Mouse (Mus musculus) hindbrain, embryonic 16.5 days (tissue): ENCODE measurements around the gene Grsf1. TPM values are rescaled to one million over a fixed set of nuclear protein-coding genes. Genes with fewer than 3 reads are reported as not detected.

Experiments used
- ATAC-seq: fragments of 200-750 bp; cut with Nextera tagmentation; 2 replicates; pipeline ENCODE4 v1.8.0; 2017; ENCODE audit warnings: moderate TSS enrichment, moderate library complexity
- H3K27ac ChIP-seq: fragments of 300-500 bp; sonication (generic); 2 replicates; pipeline ENCODE4 v1.5.1; 2014; ENCODE audit warnings: low read depth, mild to moderate bottlenecking, control low read depth, low read length, moderate library complexity
- H3K27me3 ChIP-seq: fragments of 300-500 bp; sonication (generic); replicated peaks from 2 replicates; pipeline ENCODE4 v1.6.1; 2014; ENCODE audit warnings: low read length; ENCODE audit not compliant: control insufficient read depth, insufficient read depth
- H3K36me3 ChIP-seq: fragments of 300-500 bp; sonication (generic); 2 replicates; pipeline ENCODE4 v1.6.1; 2014; ENCODE audit warnings: mild to moderate bottlenecking, low read length, moderate library complexity, mixed read lengths; ENCODE audit not compliant: control insufficient read depth, insufficient read depth
- H3K4me1 ChIP-seq: fragments of 300-500 bp; sonication (generic); 2 replicates; pipeline ENCODE4 v1.6.1; 2014; ENCODE audit warnings: low read depth, low read length; ENCODE audit not compliant: control insufficient read depth, insufficient read depth
- H3K4me2 ChIP-seq: fragments of 300-500 bp; sonication (generic); 2 replicates; pipeline ENCODE4 v1.6.1; 2014; ENCODE audit warnings: mild to moderate bottlenecking, low read length, control low read depth, moderate library complexity
- H3K4me3 ChIP-seq: fragments of 300-500 bp; sonication (generic); 2 replicates; pipeline ENCODE4 v1.5.1; 2014; ENCODE audit warnings: mild to moderate bottlenecking, low read length, control low read depth, moderate library complexity
- H3K9ac ChIP-seq: fragments of 300-500 bp; sonication (generic); 2 replicates; pipeline ENCODE4 v1.6.1; 2014; ENCODE audit warnings: low read depth, mild to moderate bottlenecking, control low read depth, low read length, moderate library complexity
- H3K9me3 ChIP-seq: fragments of 300-500 bp; sonication (generic); 2 replicates; pipeline ENCODE4 v1.6.1; 2014; ENCODE audit warnings: mild to moderate bottlenecking, low read length, moderate library complexity; ENCODE audit not compliant: control insufficient read depth
- WGBS: fragments of 180-500 bp; shearing (Covaris S2); extraction: QIAGEN DNeasy Blood & Tissue Kit; methylation state at CpG from one replicate; pipeline ENCODE4 v1.1.7; 2014; 5-methylcytosine and 5-hydroxymethylcytosine counted together
- polyA plus RNA-seq: library from polyadenylated mRNA; unstranded; fragments of >200 nt; fragmentation: Nextera tagmentation; extraction: Ambion mirVana; gene quantifications from 2 replicates; pipeline ENCODE4 v1.2.1, GENCODE M21; 2015

The Grsf1 gene
- polyA plus RNA-seq, 1 experiment from 2014 or later = 39.4 TPM

DNA sequence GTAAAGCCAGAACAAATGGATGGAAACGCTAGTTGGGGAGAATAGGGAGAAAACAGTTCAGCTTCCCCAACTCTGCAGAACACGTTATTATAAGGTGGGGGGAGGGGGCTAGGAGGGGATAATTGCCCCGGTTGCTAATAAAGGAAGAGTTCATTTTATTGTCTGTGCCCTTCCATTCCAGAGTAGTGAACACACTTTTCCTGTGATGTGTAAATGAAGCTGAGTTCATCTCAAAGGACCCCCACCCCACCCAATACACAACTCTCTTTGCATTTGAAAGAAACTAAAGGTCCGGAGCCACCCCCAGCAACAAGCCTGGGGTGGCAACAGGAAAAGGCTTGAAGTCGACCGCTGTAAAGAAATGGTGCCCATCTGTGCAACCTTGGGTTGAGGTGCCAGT, 3.4 kb upstream of the Grsf1 start:
- 8% methylated on average over 6 of the region's 6 CpGs for WGBS
- H3K9me3 ChIP-seq = no peaks in the 10 kb centered on the region

DNA sequence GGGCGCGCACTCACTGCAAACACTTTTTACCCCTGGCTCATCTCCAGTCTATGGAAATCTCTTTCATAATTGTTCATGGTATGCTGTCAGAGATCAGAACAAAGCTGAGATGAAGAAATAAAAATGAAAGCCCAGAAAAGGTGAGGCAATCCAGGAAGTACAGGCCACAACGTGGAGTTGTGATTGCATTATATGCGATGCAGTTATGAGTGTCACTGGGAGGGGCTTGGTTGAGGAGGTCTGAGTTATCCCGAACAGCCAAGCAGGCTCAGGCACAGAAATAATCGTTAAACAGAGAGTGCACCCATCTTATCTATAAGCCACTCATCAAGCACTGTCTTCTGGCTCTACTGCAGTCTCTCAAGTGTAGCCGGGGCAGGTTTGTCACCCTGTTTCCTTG, 3.0 kb upstream of the Grsf1 start:
- ATAC-seq = no peak
- Histone ChIP-seq H3K9me3 (no peaks in the 10 kb centered on the region), H3K36me3 (no peaks in the 10 kb centered on the region), H3K4me1 (peaks cover 12% of the 10 kb centered on the region), H3K4me2 (no peak overlapping the region), H3K27me3 (no peaks in the 10 kb centered on the region), H3K9ac (no peak overlapping the region), H3K4me3 (no peak overlapping the region), H3K27ac (no peak overlapping the region)
- WGBS = 46% methylated on average over 7 of the region's 7 CpGs

More for the DNA sequence above, 3.4 kb upstream of the Grsf1 start:
- Histone ChIP-seq H3K9ac (no peak overlapping the region), H3K4me1 (peaks cover 9% of the 10 kb centered on the region), H3K36me3 (no peaks in the 10 kb centered on the region), H3K4me3 (no peak overlapping the region), H3K27ac (no peak overlapping the region), H3K27me3 (no peaks in the 10 kb centered on the region), H3K4me2 (no peak overlapping the region)
- no peak for ATAC-seq

DNA sequence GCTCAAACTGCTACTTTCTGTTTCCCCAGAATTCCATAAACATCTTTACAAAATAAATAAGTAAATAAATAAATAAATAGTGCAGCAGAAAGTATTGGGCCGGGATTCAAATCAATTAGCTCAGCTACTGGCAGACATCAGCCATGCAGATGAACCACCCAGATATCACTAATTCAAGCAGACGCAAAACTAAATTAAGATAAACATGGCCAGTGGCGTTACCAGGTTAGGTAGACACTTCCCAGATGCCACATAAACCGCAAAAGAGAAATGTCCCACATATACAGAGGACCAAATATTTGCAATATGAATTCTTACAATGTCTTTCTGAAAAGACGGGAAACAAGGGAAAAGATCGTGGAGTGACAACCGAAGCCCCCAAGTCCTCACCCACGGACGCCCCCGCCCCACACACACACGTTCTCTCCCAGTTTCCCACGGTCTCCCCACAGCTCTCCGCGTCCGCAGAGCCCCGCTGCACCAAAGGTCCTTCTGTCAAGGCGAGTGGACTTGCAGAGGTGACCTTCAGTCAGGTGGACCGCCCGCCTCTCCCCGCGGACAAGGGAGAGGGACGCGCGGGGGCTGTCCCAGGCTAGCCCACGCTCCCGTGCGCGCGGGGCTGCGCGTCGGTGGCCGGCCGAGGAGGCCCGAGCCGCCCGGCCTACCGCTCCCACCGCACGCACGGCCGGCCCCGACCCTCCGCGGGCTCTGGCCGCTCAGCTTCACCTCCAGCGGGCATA, 1.1 kb downstream of the Grsf1 start:
- H3K9ac ChIP-seq = peak overlapping the region; percentile 99
- H3K9me3 ChIP-seq = no peaks in the 10 kb centered on the region
- peaks cover 12% of the 10 kb centered on the region for H3K36me3 ChIP-seq
- H3K4me3 ChIP-seq = peak overlapping the region; percentile 97
- under 1% methylated on average over 30 of the region's 47 CpGs for WGBS
- H3K27me3 ChIP-seq = no peaks in the 10 kb centered on the region
- peaks cover 19% of the 10 kb centered on the region for H3K4me1 ChIP-seq
- H3K27ac ChIP-seq = peak overlapping the region; percentile 97
- ATAC-seq = peak; percentile 67; the same call in 1 of the 2 replicates
- H3K4me2 ChIP-seq = peak overlapping the region; percentile 90

DNA sequence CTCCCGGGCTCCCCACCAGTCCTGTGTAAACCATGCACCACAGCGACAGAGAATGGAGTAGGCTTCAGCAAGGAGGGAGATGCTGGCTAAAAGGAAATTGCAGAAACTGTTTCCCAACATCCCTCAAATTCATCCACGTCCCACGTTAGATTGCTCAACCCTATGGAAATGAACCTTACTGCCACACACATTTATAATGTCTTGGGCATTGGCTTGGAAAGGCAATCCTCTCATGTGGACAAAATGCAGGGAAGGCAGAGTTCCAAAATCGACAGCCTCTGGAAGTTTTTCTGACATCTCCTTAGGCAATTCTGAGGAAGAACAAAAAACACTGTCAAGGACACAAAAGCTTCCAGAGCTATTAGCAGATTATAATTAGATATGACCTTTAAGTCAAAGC, 12.1 kb downstream of the Grsf1 start:
- Histone ChIP-seq H3K4me1 (no peaks in the 10 kb centered on the region), H3K27me3 (no peaks in the 10 kb centered on the region), H3K27ac (no peak overlapping the region), H3K4me3 (no peak overlapping the region), H3K9me3 (no peaks in the 10 kb centered on the region), H3K9ac (no peak overlapping the region), H3K36me3 (peaks cover 49% of the 10 kb centered on the region), H3K4me2 (no peak overlapping the region)
- 82% methylated on average over 5 of the region's 5 CpGs for WGBS
- no peak for ATAC-seq

DNA sequence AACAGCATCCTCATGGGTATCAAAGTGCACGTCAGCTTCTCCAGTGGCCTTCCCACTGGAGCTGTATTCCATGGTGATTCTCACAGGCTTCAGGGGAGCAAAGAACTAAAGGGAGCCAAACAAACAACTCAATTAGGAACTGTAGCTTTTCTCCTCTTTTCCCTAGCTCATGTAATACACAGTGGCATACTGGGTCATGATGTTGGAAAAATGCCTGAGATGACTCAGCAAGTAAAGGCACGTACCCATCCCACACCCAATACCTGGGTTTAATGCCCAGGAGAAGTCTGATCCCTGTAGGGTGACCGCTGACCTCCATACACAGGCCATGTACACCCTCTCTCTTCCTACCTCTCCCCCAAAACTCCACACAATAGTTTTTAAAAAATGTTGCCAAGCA, 12.8 kb downstream of the Grsf1 start:
- Histone ChIP-seq H3K4me1 (no peaks in the 10 kb centered on the region), H3K4me3 (no peak overlapping the region), H3K36me3 (peaks cover 53% of the 10 kb centered on the region), H3K9me3 (no peaks in the 10 kb centered on the region), H3K4me2 (no peak overlapping the region), H3K9ac (no peak overlapping the region), H3K27me3 (no peaks in the 10 kb centered on the region), H3K27ac (no peak overlapping the region)
- ATAC-seq = no peak
- 95% methylated on average over 3 of the region's 3 CpGs for WGBS

DNA sequence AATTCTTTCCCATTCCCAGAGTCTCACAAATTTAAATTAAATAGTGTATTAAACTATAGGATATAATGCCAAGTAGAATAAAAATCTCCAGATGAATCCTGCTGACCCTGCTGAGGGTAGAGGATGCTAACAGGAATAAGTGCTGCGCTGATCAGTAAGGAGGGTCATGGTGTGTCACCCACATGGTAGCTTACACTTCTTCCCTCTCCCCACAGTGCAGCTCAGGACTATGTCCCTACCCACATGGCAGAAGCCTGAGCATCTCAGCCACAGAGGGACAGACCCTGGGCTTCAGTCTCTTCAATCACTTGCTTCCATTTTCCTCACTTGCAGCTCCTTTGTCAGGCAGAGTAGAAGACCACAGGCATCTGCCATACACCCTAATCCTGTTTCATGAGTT, 18.1 kb downstream of the Grsf1 start:
- Histone ChIP-seq H3K9ac (no peak overlapping the region), H3K27ac (no peak overlapping the region), H3K4me3 (no peak overlapping the region), H3K27me3 (no peaks in the 10 kb centered on the region), H3K36me3 (peaks cover 30% of the 10 kb centered on the region), H3K4me2 (no peak overlapping the region), H3K9me3 (no peaks in the 10 kb centered on the region), H3K4me1 (no peaks in the 10 kb centered on the region)
- 100% methylated on average over 1 of the region's 1 CpGs for WGBS
- no peak for ATAC-seq

DNA sequence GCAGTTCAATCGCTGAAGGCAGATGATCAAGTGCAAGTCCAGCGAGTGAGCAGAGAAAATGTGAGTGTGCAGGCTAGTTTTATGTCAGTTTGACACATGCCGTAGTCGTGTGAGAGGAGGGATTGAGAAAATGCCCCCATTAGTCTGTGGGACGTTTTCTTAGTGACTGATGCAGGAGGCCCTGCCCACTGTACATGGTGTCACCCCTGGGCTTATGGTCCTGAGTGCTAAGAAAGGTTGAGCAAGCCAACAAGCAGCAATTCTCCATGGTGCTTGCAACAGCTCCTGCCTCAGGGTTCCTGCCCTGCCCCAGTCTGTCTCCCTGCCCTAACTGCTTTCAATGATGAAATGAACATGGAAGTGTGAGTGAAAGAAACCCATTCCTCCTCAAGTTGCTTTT, 23.4 kb downstream of the Grsf1 start:
- Histone ChIP-seq H3K27ac (no peak overlapping the region), H3K4me3 (no peak overlapping the region), H3K4me1 (no peaks in the 10 kb centered on the region), H3K9ac (no peak overlapping the region), H3K4me2 (no peak overlapping the region), H3K36me3 (peaks cover 42% of the 10 kb centered on the region), H3K9me3 (no peaks in the 10 kb centered on the region), H3K27me3 (no peaks in the 10 kb centered on the region)
- ATAC-seq = no peak; the same call in 1 of the 2 replicates
- WGBS = 85% methylated on average over 5 of the region's 5 CpGs

DNA sequence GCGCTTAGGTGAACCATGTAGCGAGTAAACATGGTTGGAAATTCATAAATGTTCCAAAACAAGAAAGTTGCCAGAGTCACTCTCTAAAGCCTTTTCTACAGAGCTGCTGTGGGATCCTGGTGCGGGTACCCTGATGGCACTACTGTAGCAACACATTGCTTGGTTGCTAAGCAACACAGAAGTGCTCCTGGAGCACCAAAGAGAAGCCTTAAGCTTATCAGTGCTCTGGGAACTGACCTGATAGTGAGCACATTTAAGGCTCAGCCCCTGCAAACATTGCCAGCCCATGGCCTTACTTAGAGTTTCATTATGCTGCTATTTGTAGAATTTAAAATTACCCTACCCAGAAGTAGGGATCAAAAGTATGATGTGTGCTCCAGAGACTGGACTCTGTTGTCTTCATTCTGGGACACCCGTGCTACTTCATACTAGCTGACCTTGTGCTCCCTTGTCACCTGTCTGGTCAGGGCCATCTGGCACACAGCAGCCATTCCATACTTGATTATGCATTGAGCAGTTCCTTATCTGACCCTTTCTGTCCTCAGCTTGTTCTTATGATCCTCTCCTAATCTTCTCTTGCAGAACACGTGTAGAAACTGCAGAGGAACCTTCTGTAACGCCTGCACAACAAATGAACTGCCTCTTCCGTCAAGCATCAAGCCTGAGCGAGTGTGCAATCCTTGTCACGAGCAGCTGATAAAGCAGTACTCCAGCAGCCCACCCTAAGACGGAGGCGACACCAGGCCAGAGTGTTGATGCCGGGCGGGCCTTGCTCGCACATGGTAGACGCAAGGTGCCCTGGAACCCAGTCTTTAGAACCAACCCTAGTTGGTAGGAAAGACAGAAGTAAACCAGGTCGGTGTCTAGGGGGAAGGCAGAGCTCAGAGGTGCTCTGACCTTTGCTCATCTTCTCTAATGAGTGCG, 26.5 kb downstream of the Grsf1 start:
- Histone ChIP-seq H3K4me1 (no peaks in the 10 kb centered on the region), H3K9me3 (no peaks in the 10 kb centered on the region), H3K36me3 (peaks cover 58% of the 10 kb centered on the region), H3K9ac (no peak overlapping the region), H3K27ac (no peak overlapping the region), H3K4me2 (no peak overlapping the region), H3K27me3 (no peaks in the 10 kb centered on the region), H3K4me3 (no peak overlapping the region)
- WGBS = 93% methylated on average over 17 of the region's 17 CpGs
- ATAC-seq = no peak

DNA sequence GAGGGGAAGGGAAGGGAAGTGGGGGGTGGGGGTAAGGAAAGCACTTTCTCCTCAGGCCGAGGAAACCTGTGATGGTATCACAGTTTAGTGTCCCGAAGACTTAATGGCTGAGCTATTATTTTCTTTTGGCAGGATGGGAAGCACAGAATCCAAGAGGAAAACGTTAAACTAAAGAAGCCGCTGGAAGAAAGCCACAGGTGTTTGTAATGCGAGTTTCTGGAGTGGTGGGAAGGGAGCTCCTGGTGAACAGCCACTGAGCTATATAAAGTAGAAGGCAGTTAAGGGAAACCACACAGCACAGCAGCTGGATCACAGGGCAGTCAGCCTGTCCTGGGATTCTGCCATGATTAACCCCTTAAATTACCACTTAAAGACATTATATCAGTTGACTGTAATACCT, 30.6 kb downstream of the Grsf1 start:
- H3K4me3 ChIP-seq = no peak overlapping the region
- WGBS = 82% methylated on average over 5 of the region's 5 CpGs
- H3K4me2 ChIP-seq = no peak overlapping the region
- H3K27ac ChIP-seq = no peak overlapping the region
- no peaks in the 10 kb centered on the region for H3K4me1 ChIP-seq
- H3K9ac ChIP-seq = no peak overlapping the region
- H3K27me3 ChIP-seq = no peaks in the 10 kb centered on the region
- no peaks in the 10 kb centered on the region for H3K9me3 ChIP-seq
- H3K36me3 ChIP-seq = peaks cover 72% of the 10 kb centered on the region
- no peak for ATAC-seq
